Mouse (Mus musculus): ENCODE results near the gene Phf14.

DNA sequence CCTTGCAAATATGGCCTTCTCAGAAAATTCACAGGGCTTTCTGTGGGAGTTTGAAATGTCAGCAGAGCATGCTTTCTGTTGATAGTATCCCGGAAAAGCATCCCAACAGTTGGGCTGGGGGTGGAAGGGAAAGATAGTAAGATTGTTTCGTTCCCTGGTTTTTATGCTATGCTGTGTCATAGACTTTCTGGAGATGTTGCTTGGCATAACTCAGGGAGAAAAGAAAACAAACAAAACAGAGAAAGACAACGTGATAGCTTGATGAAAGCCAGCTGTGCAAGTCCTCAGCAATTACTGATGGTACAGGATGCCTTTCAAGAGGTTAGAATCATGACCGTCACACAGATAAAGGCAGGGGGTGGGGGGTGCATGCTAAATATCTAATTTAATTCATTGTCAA, 197.5 kb downstream of the Phf14 start:
- TF ChIP-seq ZC3H11A (IDR thresholded peaks at IDR 0.05; ENCODE audit: borderline replicate concordance, low read depth, low read length) (no peak), HCFC1 (IDR thresholded peaks at IDR 0.05; ENCODE audit: borderline replicate concordance, insufficient read depth, low read length) (no peak), CHD2 (IDR thresholded peaks at IDR 0.05; ENCODE audit: low read depth, low read length) (no peak), ZNF384 (IDR thresholded peaks at IDR 0.05; ENCODE audit: low read depth, low read length) (no peak)
